Mouse (Mus musculus): Measurements from ENCODE around the gene Agtrap.

Gene Agtrap

DNA sequence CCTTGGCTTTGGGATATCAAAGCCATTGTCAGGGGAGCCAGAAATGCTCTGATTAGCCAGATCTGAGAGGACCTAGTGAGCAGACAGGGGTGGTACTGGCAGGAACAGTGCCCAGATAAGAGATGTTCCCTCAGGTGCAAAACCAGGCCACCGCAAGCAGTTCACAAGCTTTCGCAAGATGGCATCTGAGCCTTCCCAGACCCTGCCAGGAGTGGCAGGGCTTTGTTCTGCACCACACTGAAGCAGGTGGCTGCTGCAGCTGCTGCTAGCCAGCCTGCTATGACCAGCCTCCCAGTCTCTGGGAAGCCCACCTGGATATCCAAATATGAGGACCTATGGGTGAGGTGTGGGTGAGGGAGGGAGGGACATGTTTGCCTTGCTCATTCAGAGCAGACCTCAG is 10.1 kb upstream of the Agtrap start:
- Histone ChIP-seq H3K9me3 (ENCODE audit: low read length) (no peaks in the 10 kb centered on the region), H3K4me1 (replicated peaks; ENCODE audit: low read depth, low read length) (peaks cover 79% of the 10 kb centered on the region), H3K4me3 (replicated peaks; ENCODE audit: low read length) (no peak overlapping the region), H3K36me3 (ENCODE audit: insufficient read depth, low read length) (no peaks in the 10 kb centered on the region), H3K27me3 (ENCODE audit: insufficient read depth, low read length) (no peaks in the 10 kb centered on the region)
- no peak for TF ChIP-seq CTCF (conservative IDR thresholded peaks at IDR 0.05; ENCODE audit: low read length)
- no peak for TF ChIP-seq POU5F1 (IDR thresholded peaks at IDR 0.05; ENCODE audit: borderline replicate concordance, low read length)
- no peak for TF ChIP-seq NANOG (IDR thresholded peaks at IDR 0.05; ENCODE audit: borderline replicate concordance, low read length)

DNA sequence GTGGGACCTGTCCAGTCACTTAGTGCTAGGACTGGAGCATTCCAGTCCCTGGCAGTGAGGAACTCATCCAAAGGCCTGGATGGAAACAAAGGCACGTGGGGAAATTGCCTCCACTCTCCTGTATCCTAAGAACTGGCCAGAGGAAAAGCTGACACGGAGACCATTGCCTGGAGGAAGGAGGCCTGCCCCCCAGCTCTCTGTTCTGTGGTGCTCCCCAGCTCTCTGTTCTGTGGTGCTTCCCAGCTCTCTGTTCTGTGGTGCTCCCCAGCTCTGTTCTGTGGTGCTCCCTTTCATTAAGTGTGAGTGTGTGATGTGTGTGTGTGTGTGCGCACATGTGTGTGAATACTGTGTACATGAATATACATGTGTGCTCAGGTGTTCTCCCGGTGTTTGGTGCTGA is 7.2 kb upstream of the Agtrap start:
- H3K4me1 ChIP-seq (replicated peaks; ENCODE audit: low read depth, low read length), result peaks cover 74% of the 10 kb centered on the region
- TF ChIP-seq POU5F1 (IDR thresholded peaks at IDR 0.05; ENCODE audit: borderline replicate concordance, low read length) (no peak), NANOG (IDR thresholded peaks at IDR 0.05; ENCODE audit: borderline replicate concordance, low read length) (no peak), CTCF (conservative IDR thresholded peaks at IDR 0.05; ENCODE audit: low read length) (no peak)
- H3K27me3 ChIP-seq (ENCODE audit: insufficient read depth, low read length), result no peaks in the 10 kb centered on the region
- H3K36me3 ChIP-seq (ENCODE audit: insufficient read depth, low read length), result no peaks in the 10 kb centered on the region
- no peaks in the 10 kb centered on the region for H3K9me3 ChIP-seq (ENCODE audit: low read length)
- H3K4me3 ChIP-seq (replicated peaks; ENCODE audit: low read length), result no peak overlapping the region

DNA sequence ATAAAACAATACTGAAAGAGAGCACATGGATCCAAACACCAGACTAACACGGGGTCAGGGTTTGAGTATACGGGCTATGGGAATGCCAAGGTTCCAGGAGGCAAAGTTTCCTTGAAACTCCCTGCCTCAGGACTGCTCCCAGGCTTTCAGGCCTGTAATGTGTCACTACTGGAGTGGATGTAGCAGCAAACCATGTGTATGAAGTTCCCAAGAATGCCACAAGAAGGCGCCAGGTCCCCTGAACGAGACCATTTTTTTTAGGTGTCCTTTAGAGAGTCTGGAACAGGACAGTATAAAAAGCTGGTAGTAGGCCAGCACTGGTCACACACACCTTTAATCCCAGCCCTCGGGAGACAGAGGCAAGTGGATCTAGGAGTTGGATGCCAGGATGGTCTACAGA is 6.3 kb upstream of the Agtrap start:
- no peak for TF ChIP-seq POU5F1 (IDR thresholded peaks at IDR 0.05; ENCODE audit: borderline replicate concordance, low read length)
- peak; percentile 71 for TF ChIP-seq CTCF (conservative IDR thresholded peaks at IDR 0.05; ENCODE audit: low read length)
- no peak for TF ChIP-seq NANOG (IDR thresholded peaks at IDR 0.05; ENCODE audit: borderline replicate concordance, low read length)
- H3K4me1 ChIP-seq (replicated peaks; ENCODE audit: low read depth, low read length), result peaks cover 74% of the 10 kb centered on the region
- H3K9me3 ChIP-seq (ENCODE audit: low read length), result no peaks in the 10 kb centered on the region
- no peak overlapping the region for H3K4me3 ChIP-seq (replicated peaks; ENCODE audit: low read length)
- no peaks in the 10 kb centered on the region for H3K27me3 ChIP-seq (ENCODE audit: insufficient read depth, low read length)
- no peaks in the 10 kb centered on the region for H3K36me3 ChIP-seq (ENCODE audit: insufficient read depth, low read length)

DNA sequence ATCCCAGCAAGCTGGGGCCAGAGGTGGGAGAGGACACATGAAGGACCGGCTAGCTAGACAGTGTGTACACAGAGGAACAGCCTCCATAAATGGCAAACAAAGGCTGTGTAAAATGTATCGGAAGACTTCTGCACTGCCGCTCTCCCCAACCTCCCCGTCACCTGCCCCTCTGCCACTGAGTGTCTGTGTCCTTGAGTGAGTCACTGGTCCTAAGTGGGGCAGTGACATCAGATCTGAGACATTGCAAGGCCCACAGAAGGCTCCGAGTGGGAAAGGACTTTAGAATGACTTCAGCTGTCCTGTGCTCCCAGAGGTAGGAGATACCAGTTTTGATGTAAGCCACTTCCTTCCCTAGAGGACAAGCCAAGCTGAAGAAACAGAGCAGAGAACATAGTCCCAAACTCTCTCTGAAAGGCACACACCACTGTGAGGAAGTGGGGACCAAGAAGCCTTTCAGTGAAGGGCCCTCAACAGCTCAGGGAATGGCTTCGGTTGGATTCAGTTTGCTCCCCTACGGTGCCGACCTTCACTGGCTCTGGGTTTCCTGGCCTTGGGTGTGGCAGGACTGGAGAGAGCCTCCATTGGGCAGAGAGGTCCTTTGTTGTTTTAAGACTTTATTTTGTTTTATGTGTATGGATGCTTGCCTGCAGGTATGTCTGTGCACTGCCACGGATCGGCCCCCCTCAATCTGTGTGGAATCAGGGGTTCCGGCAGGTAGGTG is 4.9 kb upstream of the Agtrap start:
- no peaks in the 10 kb centered on the region for H3K27me3 ChIP-seq (ENCODE audit: insufficient read depth, low read length)
- no peaks in the 10 kb centered on the region for H3K9me3 ChIP-seq (ENCODE audit: low read length)
- no peaks in the 10 kb centered on the region for H3K36me3 ChIP-seq (ENCODE audit: insufficient read depth, low read length)
- H3K4me3 ChIP-seq (replicated peaks; ENCODE audit: low read length), result peak overlapping the region; percentile 54
- H3K4me1 ChIP-seq (replicated peaks; ENCODE audit: low read depth, low read length), result peaks cover 75% of the 10 kb centered on the region
- TF ChIP-seq POU5F1 (IDR thresholded peaks at IDR 0.05; ENCODE audit: borderline replicate concordance, low read length) (no peak), CTCF (conservative IDR thresholded peaks at IDR 0.05; ENCODE audit: low read length) (no peak), NANOG (IDR thresholded peaks at IDR 0.05; ENCODE audit: borderline replicate concordance, low read length) (no peak)

DNA sequence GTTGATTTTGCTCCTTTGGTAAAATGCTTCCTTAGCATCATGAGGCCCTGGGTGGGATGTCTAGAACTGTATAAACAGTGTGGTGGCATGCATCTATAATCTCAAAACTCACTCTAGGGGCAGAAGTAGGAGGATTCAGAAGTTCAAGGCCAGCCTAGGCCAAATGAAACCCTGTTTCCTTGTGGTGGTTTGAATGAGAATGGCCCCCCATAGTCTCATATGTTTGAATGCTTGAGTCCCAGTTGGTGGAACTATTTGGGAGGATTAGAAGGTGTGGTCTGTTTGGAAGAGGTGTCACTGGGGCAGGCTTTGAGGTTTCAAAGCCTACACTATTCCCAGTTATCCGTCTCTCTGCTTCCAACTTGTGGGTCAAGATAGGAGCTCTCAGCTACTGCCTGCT is 3.4 kb upstream of the Agtrap start:
- Histone ChIP-seq H3K36me3 (ENCODE audit: insufficient read depth, low read length) (peaks cover 5% of the 10 kb centered on the region), H3K9me3 (ENCODE audit: low read length) (no peaks in the 10 kb centered on the region), H3K4me1 (replicated peaks; ENCODE audit: low read depth, low read length) (peaks cover 69% of the 10 kb centered on the region), H3K27me3 (ENCODE audit: insufficient read depth, low read length) (no peaks in the 10 kb centered on the region), H3K4me3 (replicated peaks; ENCODE audit: low read length) (no peak overlapping the region; the same call in 1 of the 2 replicates)
- TF ChIP-seq NANOG (IDR thresholded peaks at IDR 0.05; ENCODE audit: borderline replicate concordance, low read length), result no peak
- no peak for TF ChIP-seq POU5F1 (IDR thresholded peaks at IDR 0.05; ENCODE audit: borderline replicate concordance, low read length)
- no peak for TF ChIP-seq CTCF (conservative IDR thresholded peaks at IDR 0.05; ENCODE audit: low read length)

DNA sequence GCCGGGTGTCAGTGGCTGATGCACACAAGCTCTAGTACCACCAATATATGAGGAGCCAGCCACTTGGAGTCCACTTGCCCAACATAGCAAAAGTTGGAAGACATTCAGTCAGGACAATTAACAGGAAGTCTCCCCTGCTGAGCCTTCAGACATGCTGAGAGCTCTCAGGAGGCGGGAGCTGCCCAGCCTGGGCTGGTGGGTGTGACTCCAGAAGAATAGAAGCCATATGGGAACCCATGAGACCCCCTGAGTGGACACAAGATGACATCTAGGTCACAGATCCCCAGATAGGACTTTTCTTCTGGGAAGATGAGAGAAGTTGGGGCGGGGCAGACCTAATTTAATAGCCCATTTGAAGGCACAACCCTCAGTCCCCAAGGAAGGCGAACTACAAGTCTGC is 1.3 kb upstream of the Agtrap start:
- Histone ChIP-seq H3K4me1 (replicated peaks; ENCODE audit: low read depth, low read length) (peaks cover 64% of the 10 kb centered on the region), H3K4me3 (replicated peaks; ENCODE audit: low read length) (peak overlapping the region; percentile 94; the same call in 1 of the 2 replicates), H3K27me3 (ENCODE audit: insufficient read depth, low read length) (no peaks in the 10 kb centered on the region), H3K9me3 (ENCODE audit: low read length) (no peaks in the 10 kb centered on the region), H3K36me3 (ENCODE audit: insufficient read depth, low read length) (peaks cover 10% of the 10 kb centered on the region)
- TF ChIP-seq POU5F1 (IDR thresholded peaks at IDR 0.05; ENCODE audit: borderline replicate concordance, low read length) (no peak), CTCF (conservative IDR thresholded peaks at IDR 0.05; ENCODE audit: low read length) (no peak), NANOG (IDR thresholded peaks at IDR 0.05; ENCODE audit: borderline replicate concordance, low read length) (no peak; the same call in 1 of the 2 replicates)

DNA sequence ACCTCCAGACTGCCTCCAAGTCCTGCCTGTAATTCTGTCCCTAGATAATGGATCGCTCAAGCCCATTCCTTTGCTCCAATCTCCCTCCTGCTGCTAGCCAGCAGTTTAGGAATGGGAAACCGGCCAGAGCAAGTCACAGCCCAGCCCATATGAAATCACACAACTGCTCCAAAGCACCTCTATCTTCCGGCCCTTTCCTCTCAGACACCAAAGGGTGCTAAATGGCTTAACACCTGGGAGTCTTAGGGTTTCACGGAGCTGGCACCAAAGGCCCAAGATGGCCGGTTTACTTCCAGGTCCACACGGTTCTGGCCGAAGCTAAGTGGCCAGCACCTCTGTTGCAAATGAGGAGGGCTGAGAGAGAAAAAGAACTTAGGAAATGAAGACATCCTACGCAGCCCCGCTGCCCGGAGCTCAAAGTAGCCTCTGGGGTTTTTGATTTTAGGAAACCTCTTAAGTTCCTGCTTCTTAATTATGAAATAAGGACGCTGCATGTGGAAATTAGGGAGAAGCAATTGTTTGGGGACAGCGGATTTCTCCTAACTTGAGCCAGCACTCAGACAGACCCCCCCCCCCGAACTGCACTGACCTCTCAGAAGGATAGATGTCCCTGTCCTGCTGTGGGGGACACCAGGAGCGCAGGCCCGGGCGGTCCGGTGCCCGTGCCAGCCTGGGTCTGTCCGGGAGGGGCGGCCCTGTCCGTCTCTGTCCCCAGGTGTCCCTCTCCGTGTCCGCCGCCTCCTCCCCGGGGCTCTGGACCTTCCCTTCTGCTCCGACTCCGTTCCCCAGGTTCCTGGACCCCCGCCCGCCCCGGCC is 532 bp downstream of the Agtrap start:
- Histone ChIP-seq H3K4me3 (replicated peaks; ENCODE audit: low read length) (peak overlapping the region; percentile 94), H3K9me3 (ENCODE audit: low read length) (no peaks in the 10 kb centered on the region), H3K36me3 (ENCODE audit: insufficient read depth, low read length) (peaks cover 23% of the 10 kb centered on the region), H3K27me3 (ENCODE audit: insufficient read depth, low read length) (no peaks in the 10 kb centered on the region), H3K4me1 (replicated peaks; ENCODE audit: low read depth, low read length) (peaks cover 63% of the 10 kb centered on the region)
- TF ChIP-seq NANOG (IDR thresholded peaks at IDR 0.05; ENCODE audit: borderline replicate concordance, low read length), result peak; percentile 77; the same call in 1 of the 2 replicates
- no peak for TF ChIP-seq CTCF (conservative IDR thresholded peaks at IDR 0.05; ENCODE audit: low read length)

DNA sequence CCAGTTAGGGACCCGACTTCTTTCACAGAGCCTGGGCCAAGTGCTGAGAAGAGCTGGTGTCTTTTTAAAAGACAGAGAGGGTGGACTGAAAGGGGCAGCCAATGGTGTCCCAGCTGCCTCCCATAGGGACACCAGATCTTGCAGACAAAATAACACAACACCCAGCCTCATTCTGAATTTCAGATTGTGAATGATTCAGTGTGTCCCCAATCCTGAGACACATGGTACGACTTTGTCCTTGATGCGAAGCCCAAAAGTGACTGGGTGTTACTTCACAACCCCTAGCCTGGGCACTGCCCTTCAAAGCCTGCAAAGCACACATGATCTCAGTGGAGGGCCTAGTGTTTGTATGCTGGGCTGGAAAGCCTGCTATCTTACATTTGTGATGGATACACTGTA is 1.9 kb downstream of the Agtrap start:
- Histone ChIP-seq H3K4me1 (replicated peaks; ENCODE audit: low read depth, low read length) (peaks cover 64% of the 10 kb centered on the region), H3K36me3 (ENCODE audit: insufficient read depth, low read length) (peaks cover 37% of the 10 kb centered on the region), H3K4me3 (replicated peaks; ENCODE audit: low read length) (peak overlapping the region; percentile 94), H3K27me3 (ENCODE audit: insufficient read depth, low read length) (no peaks in the 10 kb centered on the region), H3K9me3 (ENCODE audit: low read length) (no peaks in the 10 kb centered on the region)
- TF ChIP-seq CTCF (conservative IDR thresholded peaks at IDR 0.05; ENCODE audit: low read length) (no peak), POU5F1 (IDR thresholded peaks at IDR 0.05; ENCODE audit: borderline replicate concordance, low read length) (no peak), NANOG (IDR thresholded peaks at IDR 0.05; ENCODE audit: borderline replicate concordance, low read length) (no peak)

All from E14TG2a.4 (cell line).